Mouse (Mus musculus): ENCODE measurements around the gene Bcl6b. TPM values are rescaled to one million over a fixed set of nuclear protein-coding genes. Genes with fewer than 3 reads are reported as not detected.

The Bcl6b gene
- polyA plus RNA-seq, 1 experiment, result 4.1 TPM

DNA sequence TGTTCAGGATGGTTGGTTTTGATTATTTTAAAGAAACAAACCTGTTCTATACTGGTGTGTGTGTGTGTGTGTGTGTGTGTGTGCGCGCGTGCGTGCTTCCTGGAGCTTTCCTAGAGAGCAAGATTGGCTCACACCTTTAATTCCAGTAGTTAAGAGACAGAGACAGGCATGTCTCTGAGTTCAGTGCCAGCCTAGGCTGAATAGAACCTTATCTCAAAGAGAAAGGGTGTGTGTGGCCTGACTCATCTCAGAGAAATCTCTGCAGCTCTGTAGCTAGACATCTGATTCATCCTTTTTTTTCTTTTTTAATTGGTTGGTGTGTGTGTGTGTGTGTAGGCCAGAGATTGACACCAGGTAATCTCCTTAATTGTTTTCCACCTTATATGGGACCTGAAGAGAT lies 29.4 kb upstream of the Bcl6b start:
- Histone ChIP-seq H3K4me1 (ENCODE audit: control insufficient read depth, insufficient read depth, low read length) (no peaks in the 10 kb centered on the region), H3K9ac (ENCODE audit: low read depth, poor library complexity, severe bottlenecking) (no peak overlapping the region), H3K36me3 (ENCODE audit: control insufficient read depth, insufficient read depth, low read length, poor library complexity, severe bottlenecking) (no peaks in the 10 kb centered on the region), H3K9me3 (replicated peaks; ENCODE audit: control insufficient read depth, insufficient read depth, low read length, poor library complexity, severe bottlenecking) (no peaks in the 10 kb centered on the region), H3K4me3 (ENCODE audit: low read depth, low read length) (no peak overlapping the region), H3K27ac (ENCODE audit: insufficient read depth, low read length) (no peak overlapping the region), H3K27me3 (ENCODE audit: control insufficient read depth, insufficient read depth, low read length, poor library complexity, severe bottlenecking) (no peaks in the 10 kb centered on the region; the same call in 1 of the 2 replicates)
- TF ChIP-seq EP300 (IDR thresholded peaks at IDR 0.05; ENCODE audit: insufficient read depth, low read depth, low read length), result no peak
- TF ChIP-seq POLR2A (IDR thresholded peaks at IDR 0.05; ENCODE audit: insufficient read depth, low read length), result no peak
- no peak for TF ChIP-seq CTCF (IDR thresholded peaks at IDR 0.05; ENCODE audit: low read depth, low read length)

DNA sequence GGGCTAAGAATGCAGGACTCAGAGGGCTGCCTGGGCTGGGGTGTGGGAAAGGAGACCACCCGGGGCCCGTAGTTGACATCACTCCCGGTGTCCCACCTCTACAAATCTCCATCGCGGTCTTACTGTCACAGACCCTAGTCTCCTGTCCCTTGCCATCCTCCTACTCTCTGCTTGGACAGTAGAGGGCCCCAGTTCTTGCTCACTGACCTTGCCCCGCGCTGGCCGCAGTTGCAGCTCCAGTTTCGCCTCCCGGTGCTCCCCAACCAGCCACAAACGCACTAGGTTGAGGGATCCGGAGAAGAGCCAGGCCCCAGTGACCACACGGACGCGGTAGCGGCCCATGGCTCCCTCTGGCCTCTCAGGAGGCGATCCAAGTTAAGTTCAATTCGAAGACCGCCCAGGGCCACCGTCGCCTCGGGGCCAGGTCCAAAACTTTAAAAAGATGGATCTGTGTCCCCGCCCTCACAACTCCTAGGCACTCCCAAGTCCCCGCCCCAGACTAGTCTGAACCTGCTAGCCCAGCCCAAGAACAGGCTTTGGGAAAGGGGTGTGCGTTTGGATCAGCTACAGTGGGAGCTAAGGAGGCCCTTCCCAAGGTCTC lies 25.4 kb upstream of the Bcl6b start, which contains the start of gene Alox12:
Gene Alox12 (minus strand): TSS at position 423 of the 601 bp plus-strand sequence.
- H3K4me1 ChIP-seq (ENCODE audit: control insufficient read depth, insufficient read depth, low read length), result no peaks in the 10 kb centered on the region
- no peaks in the 10 kb centered on the region for H3K36me3 ChIP-seq (ENCODE audit: control insufficient read depth, insufficient read depth, low read length, poor library complexity, severe bottlenecking)
- no peak within 1 kb of the TSS for H3K27ac ChIP-seq (ENCODE audit: insufficient read depth, low read length)
- peaks cover 5% of the 10 kb centered on the region for H3K27me3 ChIP-seq (ENCODE audit: control insufficient read depth, insufficient read depth, low read length, poor library complexity, severe bottlenecking)
- 0 out of 2 replicates have a peak, but pooled peaks have one; percentile 19 for TF ChIP-seq EP300 (IDR thresholded peaks at IDR 0.05; ENCODE audit: insufficient read depth, low read depth, low read length)
- TF ChIP-seq CTCF (IDR thresholded peaks at IDR 0.05; ENCODE audit: low read depth, low read length), result peak; percentile 20
- TF ChIP-seq POLR2A (IDR thresholded peaks at IDR 0.05; ENCODE audit: insufficient read depth, low read length), result no peak
- H3K4me3 ChIP-seq (ENCODE audit: low read depth, low read length), result peak within 1 kb of the TSS; percentile 35
- 0 out of 2 replicates have a peak within 1 kb of the TSS, but pooled peaks have one; percentile 17 for H3K9ac ChIP-seq (ENCODE audit: low read depth, poor library complexity, severe bottlenecking)
- H3K9me3 ChIP-seq (replicated peaks; ENCODE audit: control insufficient read depth, insufficient read depth, low read length, poor library complexity, severe bottlenecking), result no peaks in the 10 kb centered on the region

DNA sequence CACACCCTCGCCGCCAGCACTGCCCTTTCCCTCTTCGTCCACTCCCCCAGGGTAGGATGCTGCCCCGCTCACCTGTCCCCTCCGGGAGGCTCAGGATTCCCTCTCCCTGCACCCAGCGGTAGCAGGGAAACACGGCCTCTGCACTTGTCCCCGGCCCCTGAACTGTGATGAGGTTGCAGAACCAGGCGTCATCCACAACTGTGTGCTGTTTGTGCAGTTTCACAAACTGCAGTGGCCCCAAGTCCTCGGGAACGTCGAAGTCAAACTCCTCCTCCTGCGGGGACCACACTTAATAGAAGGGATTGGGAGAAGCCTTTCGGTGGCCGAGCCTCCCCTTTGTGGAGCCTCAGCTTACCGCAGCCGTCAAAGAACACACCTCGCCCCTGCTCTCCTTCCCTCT lies 24.7 kb upstream of the Bcl6b start:
- H3K27ac ChIP-seq (ENCODE audit: insufficient read depth, low read length), result no peak overlapping the region
- TF ChIP-seq EP300 (IDR thresholded peaks at IDR 0.05; ENCODE audit: insufficient read depth, low read depth, low read length) (no peak), POLR2A (IDR thresholded peaks at IDR 0.05; ENCODE audit: insufficient read depth, low read length) (no peak), CTCF (IDR thresholded peaks at IDR 0.05; ENCODE audit: low read depth, low read length) (no peak)
- peaks cover 5% of the 10 kb centered on the region for H3K27me3 ChIP-seq (ENCODE audit: control insufficient read depth, insufficient read depth, low read length, poor library complexity, severe bottlenecking)

DNA sequence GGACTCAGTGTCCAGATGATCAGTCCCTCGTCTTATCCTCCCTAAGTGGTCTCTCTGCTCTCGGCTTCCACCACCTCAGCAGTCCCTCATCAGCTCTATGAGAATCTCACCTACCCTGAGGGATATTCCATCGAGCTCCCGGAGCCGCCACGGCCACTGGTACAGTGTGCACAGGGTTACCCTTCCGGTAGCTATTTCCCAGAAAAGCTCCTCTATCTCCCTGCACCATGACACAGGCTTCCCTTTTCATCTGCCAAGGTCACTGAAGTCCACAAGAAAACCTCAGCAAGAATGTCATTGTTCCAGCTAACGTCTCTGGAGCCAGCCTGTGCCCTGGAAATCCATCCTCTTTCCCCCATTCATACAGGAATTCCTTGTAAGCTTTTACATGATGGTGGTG lies 22.3 kb upstream of the Bcl6b start:
- peaks cover 5% of the 10 kb centered on the region for H3K27me3 ChIP-seq (ENCODE audit: control insufficient read depth, insufficient read depth, low read length, poor library complexity, severe bottlenecking)
- no peak for TF ChIP-seq EP300 (IDR thresholded peaks at IDR 0.05; ENCODE audit: insufficient read depth, low read depth, low read length)
- no peak for TF ChIP-seq POLR2A (IDR thresholded peaks at IDR 0.05; ENCODE audit: insufficient read depth, low read length)
- TF ChIP-seq CTCF (IDR thresholded peaks at IDR 0.05; ENCODE audit: low read depth, low read length), result no peak

More for the DNA sequence above, 24.7 kb upstream of the Bcl6b start:
- Histone ChIP-seq H3K9me3 (replicated peaks; ENCODE audit: control insufficient read depth, insufficient read depth, low read length, poor library complexity, severe bottlenecking) (no peaks in the 10 kb centered on the region), H3K36me3 (ENCODE audit: control insufficient read depth, insufficient read depth, low read length, poor library complexity, severe bottlenecking) (no peaks in the 10 kb centered on the region), H3K9ac (ENCODE audit: low read depth, poor library complexity, severe bottlenecking) (no peak overlapping the region), H3K4me3 (ENCODE audit: low read depth, low read length) (peak overlapping the region; percentile 35), H3K4me1 (ENCODE audit: control insufficient read depth, insufficient read depth, low read length) (no peaks in the 10 kb centered on the region)

DNA sequence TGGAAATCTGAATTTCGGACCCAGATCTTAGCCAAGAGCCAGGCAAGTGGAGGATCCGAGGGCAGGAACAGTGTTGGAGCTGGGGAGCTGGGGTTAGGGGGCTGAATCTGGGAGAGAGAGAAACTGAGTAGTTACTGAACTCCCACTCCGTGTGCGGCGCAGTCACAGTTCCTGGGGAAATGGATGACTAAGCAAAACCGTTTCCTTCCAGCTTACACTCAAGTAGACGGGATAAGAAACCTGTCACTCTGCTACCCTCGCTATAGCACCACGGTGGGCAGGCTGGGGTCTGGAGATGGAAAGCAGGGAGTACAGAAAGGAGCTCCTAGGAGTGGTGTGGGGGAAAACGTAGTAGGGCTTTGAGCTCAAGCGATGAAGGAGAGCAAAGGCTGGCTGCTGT lies 20.6 kb upstream of the Bcl6b start:
- H3K27me3 ChIP-seq (ENCODE audit: control insufficient read depth, insufficient read depth, low read length, poor library complexity, severe bottlenecking), result peaks cover 5% of the 10 kb centered on the region
- H3K9ac ChIP-seq (ENCODE audit: low read depth, poor library complexity, severe bottlenecking), result no peak overlapping the region
- no peaks in the 10 kb centered on the region for H3K4me1 ChIP-seq (ENCODE audit: control insufficient read depth, insufficient read depth, low read length)
- H3K4me3 ChIP-seq (ENCODE audit: low read depth, low read length), result no peak overlapping the region
- H3K9me3 ChIP-seq (replicated peaks; ENCODE audit: control insufficient read depth, insufficient read depth, low read length, poor library complexity, severe bottlenecking), result no peaks in the 10 kb centered on the region
- no peaks in the 10 kb centered on the region for H3K36me3 ChIP-seq (ENCODE audit: control insufficient read depth, insufficient read depth, low read length, poor library complexity, severe bottlenecking)
- no peak for TF ChIP-seq CTCF (IDR thresholded peaks at IDR 0.05; ENCODE audit: low read depth, low read length)
- no peak for TF ChIP-seq POLR2A (IDR thresholded peaks at IDR 0.05; ENCODE audit: insufficient read depth, low read length)
- TF ChIP-seq EP300 (IDR thresholded peaks at IDR 0.05; ENCODE audit: insufficient read depth, low read depth, low read length), result no peak
- no peak overlapping the region for H3K27ac ChIP-seq (ENCODE audit: insufficient read depth, low read length)

More for the DNA sequence above, 22.3 kb upstream of the Bcl6b start:
- H3K4me1 ChIP-seq (ENCODE audit: control insufficient read depth, insufficient read depth, low read length), result no peaks in the 10 kb centered on the region
- H3K9ac ChIP-seq (ENCODE audit: low read depth, poor library complexity, severe bottlenecking), result no peak overlapping the region
- H3K4me3 ChIP-seq (ENCODE audit: low read depth, low read length), result no peak overlapping the region
- no peak overlapping the region for H3K27ac ChIP-seq (ENCODE audit: insufficient read depth, low read length)
- H3K36me3 ChIP-seq (ENCODE audit: control insufficient read depth, insufficient read depth, low read length, poor library complexity, severe bottlenecking), result no peaks in the 10 kb centered on the region
- H3K9me3 ChIP-seq (replicated peaks; ENCODE audit: control insufficient read depth, insufficient read depth, low read length, poor library complexity, severe bottlenecking), result no peaks in the 10 kb centered on the region

DNA sequence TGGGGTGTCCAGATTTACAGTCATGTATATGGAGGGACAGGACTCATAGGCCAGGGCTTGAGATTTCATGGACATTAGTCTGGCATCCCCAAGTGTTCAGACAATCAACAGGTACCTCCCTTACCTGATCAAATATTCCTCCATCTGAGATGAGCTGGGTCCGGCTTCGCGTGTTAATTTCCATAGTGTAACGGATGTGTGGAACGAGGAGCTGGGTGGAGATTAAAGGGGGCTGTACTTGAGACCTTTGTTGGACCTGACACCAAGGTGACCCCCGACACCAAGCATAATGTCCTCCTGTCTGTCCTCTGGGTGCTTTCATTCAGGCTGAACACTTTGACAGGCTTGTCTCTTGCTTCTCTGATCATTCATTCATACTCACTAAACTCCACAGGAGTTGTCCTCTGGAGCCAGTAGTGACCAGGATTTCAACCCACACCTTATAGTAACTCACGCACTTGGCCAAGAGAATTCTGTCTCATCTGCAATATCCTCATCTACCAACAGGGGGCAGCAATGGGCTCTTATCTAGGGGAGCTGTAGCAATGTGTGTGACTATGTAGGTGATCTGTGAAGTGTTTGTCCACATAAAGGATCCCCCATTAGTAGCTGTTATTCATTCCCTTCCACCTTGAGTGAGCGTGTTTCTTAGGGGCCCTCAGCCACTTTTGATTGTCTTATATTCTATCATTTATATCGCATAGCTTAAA lies 17.7 kb upstream of the Bcl6b start:
- TF ChIP-seq POLR2A (IDR thresholded peaks at IDR 0.05; ENCODE audit: insufficient read depth, low read length) (no peak), CTCF (IDR thresholded peaks at IDR 0.05; ENCODE audit: low read depth, low read length) (peak; percentile 6), EP300 (IDR thresholded peaks at IDR 0.05; ENCODE audit: insufficient read depth, low read depth, low read length) (no peak)
- Histone ChIP-seq H3K27me3 (ENCODE audit: control insufficient read depth, insufficient read depth, low read length, poor library complexity, severe bottlenecking) (no peaks in the 10 kb centered on the region), H3K4me1 (ENCODE audit: control insufficient read depth, insufficient read depth, low read length) (no peaks in the 10 kb centered on the region), H3K36me3 (ENCODE audit: control insufficient read depth, insufficient read depth, low read length, poor library complexity, severe bottlenecking) (no peaks in the 10 kb centered on the region), H3K9me3 (replicated peaks; ENCODE audit: control insufficient read depth, insufficient read depth, low read length, poor library complexity, severe bottlenecking) (no peaks in the 10 kb centered on the region), H3K9ac (ENCODE audit: low read depth, poor library complexity, severe bottlenecking) (no peak overlapping the region), H3K4me3 (ENCODE audit: low read depth, low read length) (no peak overlapping the region), H3K27ac (ENCODE audit: insufficient read depth, low read length) (no peak overlapping the region)

All from ES-Bruce4 (cell line).